Mouse (Mus musculus): ENCODE results near the gene Aqp8.

- no peak for TF ChIP-seq CTCF (IDR thresholded peaks at IDR 0.05; ENCODE audit: extremely low read depth, insufficient read depth, low read length)
- no peak for TF ChIP-seq POLR2A (IDR thresholded peaks at IDR 0.05; ENCODE audit: extremely low read depth, insufficient read depth, low read length)
These were observed 25.6 kb downstream of the Aqp8 start for GRCm38 (mm10) chr7:123487703-123488102.
